Mouse (Mus musculus) right cerebral cortex, postnatal 36 days (tissue): ENCODE measurements around the gene 4933406M09Rik.
A peak's percentile ranks its signal among the peaks of the same experiment; 100 is the strongest.

Experiments used
- DNase-seq, 2 experiments: peaks; one replicate each; pipeline ENCODE4 v3.0.0; 2022; ENCODE audit warnings: low spot score in 2 of 2, mixed read lengths in 1 of 2

4933406M09Rik gene

GRCm38 (mm10) chr1:134381051-134381450 is 4.7 kb upstream of the 4933406M09Rik start:
- DNase-seq = no peak

GRCm38 (mm10) chr1:134381795-134382625 is 3.7 kb upstream of the 4933406M09Rik start:
- DNase-seq = no peak

- DNase-seq = no peak
Observed at GRCm38 (mm10) chr1:134384581-134384980, 1.2 kb upstream of the 4933406M09Rik start.

- DNase-seq = no peak
Observed at GRCm38 (mm10) chr1:134385176-134385575, 564 bp upstream of the 4933406M09Rik start.

- no peak for DNase-seq
Observed at GRCm38 (mm10) chr1:134393827-134394226, 8.1 kb downstream of the 4933406M09Rik start.

GRCm38 (mm10) chr1:134398210-134398609 is 12.5 kb downstream of the 4933406M09Rik start:
- no peak for DNase-seq

GRCm38 (mm10) chr1:134399735-134400134 is 14.0 kb downstream of the 4933406M09Rik start:
- DNase-seq = no peak

- DNase-seq = peak; percentile 49 to 66
Observed at GRCm38 (mm10) chr1:134405509-134406413, 20.0 kb downstream of the 4933406M09Rik start, which contains the start of gene Cyb5r1. TSS of gene Cyb5r1 (plus strand) at chr1:134405559.

GRCm38 (mm10) chr1:134406414-134406771 is 20.7 kb downstream of the 4933406M09Rik start:
- DNase-seq = no peak

GRCm38 (mm10) chr1:134408080-134408479 is 22.3 kb downstream of the 4933406M09Rik start:
- no peak for DNase-seq

GRCm38 (mm10) chr1:134411706-134412629 is 26.2 kb downstream of the 4933406M09Rik start:
- no peak for DNase-seq

- no peak for DNase-seq
Observed at GRCm38 (mm10) chr1:134414038-134414437, 28.3 kb downstream of the 4933406M09Rik start.

GRCm38 (mm10) chr1:134414501-134415167 is 28.9 kb downstream of the 4933406M09Rik start:
- no peak for DNase-seq

- DNase-seq = peak; percentile 96 to 98
Observed at GRCm38 (mm10) chr1:134415168-134415831, 29.6 kb downstream of the 4933406M09Rik start, which contains the start of gene Adipor1. TSS of gene Adipor1 (plus strand) at chr1:134415378.

- no peak for DNase-seq
Observed at GRCm38 (mm10) chr1:134418414-134418975, 32.8 kb downstream of the 4933406M09Rik start.

- DNase-seq = no peak
Observed at GRCm38 (mm10) chr1:134419176-134419575, 33.4 kb downstream of the 4933406M09Rik start.

- DNase-seq = no peak
Observed at GRCm38 (mm10) chr1:134419751-134420458, 34.2 kb downstream of the 4933406M09Rik start.

- DNase-seq = no peak
Observed at GRCm38 (mm10) chr1:134423911-134424310, 38.2 kb downstream of the 4933406M09Rik start.

GRCm38 (mm10) chr1:134426289-134426688 is 40.5 kb downstream of the 4933406M09Rik start:
- DNase-seq = no peak
